Mouse (Mus musculus) kidney, postnatal 36 days (tissue): ENCODE data around the gene Slc35c2.

Experiments
- DNase-seq, 2 experiments: peaks; one replicate each; pipeline ENCODE4 v3.0.0; 2021 to 2022; ENCODE audit warnings: mixed read lengths in 2 of 2

The Slc35c2 gene

DNA sequence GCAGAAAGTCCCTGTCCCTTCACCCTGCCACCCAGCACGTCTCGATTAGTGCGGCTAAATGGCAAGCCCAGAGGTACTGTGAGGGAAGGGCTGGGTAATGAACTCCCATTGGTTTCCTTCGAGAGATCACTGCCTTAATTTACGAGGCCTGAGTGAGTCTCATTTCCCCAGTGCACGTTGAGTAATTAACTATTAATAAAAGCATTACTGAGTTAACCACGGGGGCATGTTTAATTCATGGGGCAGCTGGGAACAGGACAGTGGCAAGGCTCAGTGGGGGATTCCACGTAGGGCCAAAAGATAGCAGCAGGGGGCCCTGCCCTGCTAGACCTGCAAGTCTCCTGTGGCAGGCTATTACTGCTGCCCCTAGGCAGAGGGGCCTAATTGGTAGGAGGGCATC, 16.3 kb downstream of the Slc35c2 start:
- no peak for DNase-seq

DNA sequence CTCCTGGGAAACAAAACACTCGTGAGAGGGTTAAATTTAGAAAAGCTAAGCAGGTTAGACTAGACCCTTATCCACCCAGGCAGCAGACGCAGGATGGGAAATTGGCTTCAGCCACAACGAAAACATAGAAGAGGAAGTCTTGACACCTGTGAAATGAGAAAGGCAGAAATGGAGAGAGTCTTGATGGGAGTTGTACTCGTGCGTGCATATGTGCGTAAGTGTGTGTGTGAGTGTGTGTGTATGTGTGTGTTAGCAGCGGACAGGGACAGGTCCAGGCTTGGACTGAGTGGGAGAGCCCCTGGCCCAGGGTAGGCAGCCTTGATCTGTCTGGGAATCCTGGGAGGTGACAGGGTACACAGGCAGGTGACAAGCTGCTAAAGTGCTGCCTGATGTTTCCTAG, 16.8 kb downstream of the Slc35c2 start:
- DNase-seq, result no peak

DNA sequence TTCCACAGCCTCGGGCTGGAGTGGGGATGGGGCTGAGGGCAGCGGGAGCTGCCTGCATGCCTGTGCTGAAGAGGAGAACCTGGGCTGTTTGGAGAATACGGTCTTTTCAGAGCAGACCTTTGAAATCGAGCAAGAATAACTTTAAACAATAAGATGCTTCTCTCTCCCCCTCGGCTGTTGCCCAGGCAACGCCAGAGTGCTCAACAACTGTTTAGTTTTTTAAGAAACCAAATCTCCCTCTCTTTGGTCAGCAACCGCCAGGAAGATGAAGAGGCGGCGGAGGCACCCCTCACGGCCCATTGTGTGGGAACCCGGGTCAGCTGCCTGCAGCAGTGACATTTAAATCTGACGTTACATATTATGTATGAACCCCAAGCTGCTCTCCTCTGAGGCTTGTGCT, 20.9 kb downstream of the Slc35c2 start:
- no peak for DNase-seq

DNA sequence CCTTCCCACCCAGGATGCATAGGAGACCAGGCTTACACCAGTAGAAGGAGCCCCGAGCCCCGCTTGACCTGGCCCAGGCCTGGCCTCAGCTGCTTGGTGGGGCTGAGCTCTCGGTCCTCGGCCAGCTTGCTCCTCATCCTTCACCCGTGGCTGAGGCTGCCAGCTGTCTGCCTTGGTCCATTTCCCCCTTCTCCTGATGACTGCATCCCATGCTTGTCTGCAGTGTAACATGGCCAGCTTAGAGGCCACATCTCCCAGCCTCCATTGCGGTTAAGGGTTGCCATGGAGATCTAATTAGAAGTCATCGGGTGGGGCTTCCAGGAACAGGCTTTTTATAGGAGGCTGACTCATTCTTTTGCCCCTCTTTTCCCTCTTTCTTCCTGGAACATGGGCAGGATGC, 23.8 kb downstream of the Slc35c2 start:
- no peak for DNase-seq

DNA sequence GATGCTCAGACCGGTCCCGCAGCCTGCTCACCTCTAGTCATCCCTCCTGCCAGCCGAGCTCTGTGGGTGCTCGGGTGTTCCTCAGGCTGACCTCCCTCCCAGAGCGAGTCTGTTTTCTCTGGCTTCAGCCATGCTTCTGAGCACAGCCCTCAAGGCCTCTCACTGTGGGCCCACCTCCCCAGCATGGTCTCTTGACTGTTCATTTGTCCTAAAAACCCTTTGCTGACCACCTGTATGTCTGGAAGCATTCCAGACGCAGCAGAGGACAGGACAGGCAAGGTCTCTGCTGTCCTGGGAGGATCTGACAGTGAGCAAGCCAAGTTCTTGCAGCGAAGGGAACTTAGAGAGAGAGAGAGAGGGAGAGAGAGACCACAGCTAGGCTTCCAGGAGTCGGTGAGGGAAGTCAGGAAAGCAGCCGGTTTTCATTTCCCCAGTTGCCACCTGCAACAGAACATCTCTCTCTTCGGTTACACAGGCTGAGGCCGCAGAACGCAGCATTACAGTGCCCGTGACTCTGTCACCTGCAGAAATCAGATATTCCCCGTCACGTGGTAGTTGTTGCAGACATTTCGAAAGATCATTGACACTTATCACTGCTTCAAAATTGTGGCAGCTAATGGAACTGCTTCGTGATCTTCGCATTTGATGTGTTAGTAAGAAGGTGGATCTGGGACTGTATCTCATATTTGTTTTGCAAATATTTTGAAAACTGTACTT, 25.2 kb downstream of the Slc35c2 start:
- no peak for DNase-seq

DNA sequence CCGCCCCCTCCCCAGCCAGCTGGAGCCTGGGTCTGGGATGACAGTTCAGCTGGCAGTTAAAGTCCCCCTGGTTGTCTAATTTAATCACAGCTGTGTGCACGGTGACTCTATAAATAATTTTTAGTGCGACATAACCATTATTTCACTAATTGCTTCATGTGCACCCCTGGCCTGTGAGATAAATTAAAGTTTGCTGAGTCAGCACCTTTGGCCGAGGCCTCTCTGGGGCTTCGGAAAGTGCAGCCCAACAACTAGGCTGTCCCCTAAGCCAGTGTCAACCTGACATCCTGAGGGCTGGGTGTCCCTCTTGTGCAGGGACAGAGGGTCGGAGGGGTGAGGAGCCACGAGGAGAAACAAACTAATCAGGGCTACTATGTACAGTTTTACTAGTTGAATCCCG, 27.8 kb downstream of the Slc35c2 start:
- DNase-seq, result no peak

DNA sequence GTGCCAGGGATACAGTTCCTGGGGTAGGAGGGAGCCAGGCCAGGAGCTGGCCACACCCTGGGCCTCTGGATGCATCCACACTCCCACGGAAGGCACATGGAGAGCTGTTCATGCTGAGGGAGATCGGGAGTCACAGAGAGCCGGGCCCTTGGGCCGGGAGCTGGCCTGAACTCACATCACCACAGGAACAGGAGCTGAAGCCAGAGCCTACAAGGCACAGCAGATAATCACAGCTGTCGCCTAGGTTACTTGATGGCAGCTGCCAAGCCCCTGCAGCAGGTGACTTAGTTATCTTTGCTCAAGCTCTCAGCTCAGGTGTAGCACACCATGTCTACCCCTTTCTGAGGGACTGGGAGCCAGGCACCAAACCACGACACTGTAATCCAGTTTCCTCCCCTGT, 29.3 kb downstream of the Slc35c2 start:
- no peak for DNase-seq

DNA sequence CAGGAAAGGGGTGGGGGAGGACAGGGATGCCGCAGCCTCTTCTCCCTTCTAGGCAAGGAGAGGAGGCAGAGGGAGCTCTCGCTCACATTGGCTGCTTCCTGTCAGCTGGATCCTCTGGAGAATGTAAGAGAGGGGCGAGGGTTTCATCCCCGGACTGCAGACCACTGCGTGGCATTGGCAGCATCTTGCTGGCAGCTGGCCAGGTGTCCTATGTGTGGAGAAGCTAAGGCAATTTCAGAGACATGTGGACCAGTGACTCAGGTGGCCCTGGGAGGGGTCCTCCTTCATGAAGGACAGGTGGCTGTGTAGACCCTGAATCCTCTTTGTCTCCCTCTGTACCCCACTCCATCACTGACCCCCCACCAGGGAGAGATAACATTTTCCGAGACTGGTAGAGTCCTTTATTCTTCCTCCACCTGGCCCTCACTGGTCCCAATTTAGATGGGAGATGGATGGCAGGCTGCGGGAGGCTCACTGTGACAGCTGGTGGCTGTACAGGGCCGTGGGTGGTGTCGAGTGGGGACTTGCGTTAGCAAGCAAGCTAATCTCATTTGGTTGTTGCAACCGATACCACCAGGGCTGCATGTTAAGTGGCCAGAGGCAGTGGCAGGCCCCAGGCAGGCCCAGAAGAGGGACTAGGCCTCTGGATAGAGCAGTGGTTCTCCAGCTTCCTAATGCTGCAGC, 30.4 kb downstream of the Slc35c2 start:
- peak in 1 of 2 experiments; percentile 23 for DNase-seq

DNA sequence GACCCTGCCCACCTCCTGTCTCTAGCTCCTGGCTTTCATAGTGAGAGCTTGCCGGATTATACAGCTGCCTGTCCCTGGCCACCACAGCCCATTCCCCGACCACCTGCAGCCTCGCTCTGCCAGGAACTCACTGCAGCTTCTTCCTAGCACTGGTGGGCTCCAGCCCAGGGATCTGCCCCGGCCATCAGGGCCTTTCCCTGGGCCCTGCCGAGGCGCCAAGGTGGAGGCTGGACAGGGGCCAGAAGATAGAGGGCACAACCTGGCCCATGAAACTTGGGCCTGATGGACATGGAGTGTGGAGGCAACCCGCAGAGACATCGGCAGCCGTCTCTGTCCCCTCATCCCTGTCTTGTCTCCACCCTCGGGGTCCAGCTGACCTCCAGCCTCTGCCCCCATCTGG, 31.5 kb downstream of the Slc35c2 start:
- no peak for DNase-seq

DNA sequence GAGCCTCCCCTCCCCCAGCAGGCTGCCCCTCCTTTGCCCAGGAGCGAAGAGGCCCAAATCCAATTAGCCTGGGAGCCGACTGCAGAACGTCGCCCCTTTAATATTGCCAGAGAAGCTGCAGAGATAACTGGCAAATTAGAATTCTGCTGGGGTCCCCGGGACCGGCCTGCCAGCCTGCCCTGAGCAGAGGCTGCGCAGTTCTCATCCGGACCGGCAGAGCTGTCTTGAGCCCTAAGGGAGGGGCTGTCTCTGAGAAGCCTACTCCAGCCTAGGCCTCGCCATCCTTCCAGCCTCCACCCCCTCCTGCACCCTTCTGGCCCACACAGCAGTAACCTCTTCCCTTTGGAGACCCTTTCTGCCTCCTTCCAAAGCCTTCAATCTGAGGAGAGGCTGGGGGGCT, 33.8 kb downstream of the Slc35c2 start:
- DNase-seq, result no peak

DNA sequence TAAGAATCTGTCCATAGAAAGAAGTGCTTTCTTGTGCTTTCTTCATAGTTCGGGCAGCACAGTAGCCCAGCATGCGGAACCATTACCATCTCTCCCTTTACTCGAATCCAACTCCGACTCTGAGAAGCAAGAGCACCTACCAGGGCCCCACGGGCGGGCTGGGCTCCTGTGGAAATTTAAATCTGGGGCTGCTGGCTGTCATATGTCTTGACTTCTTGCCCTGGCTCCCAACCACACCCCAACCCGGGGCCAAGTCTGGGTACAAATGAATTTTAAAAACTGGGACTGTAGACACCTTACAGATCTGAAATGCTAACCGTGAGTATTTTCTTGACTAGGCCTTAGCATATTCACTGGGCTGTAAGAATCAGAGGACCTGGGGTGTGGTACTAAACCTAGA, 34.4 kb downstream of the Slc35c2 start:
- no peak for DNase-seq

DNA sequence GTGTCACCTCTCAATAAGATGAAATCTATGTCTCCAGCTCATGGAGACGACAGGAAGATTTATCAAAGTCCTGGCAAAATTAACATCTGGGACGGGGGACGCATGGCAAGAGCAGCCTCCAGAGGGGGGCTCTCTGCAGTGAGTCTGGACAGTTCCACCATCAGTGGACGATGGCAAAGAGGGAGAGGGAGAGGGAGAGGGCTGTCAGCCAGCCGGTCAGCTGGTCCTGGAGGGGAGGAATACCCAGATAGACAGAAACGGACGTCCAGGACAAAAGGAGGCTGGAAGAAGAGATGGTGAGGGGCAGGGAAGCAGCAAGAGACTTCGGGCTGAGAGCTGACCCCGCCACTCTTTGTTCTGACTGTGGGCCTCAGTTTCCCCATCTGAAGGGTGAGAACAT, 34.9 kb downstream of the Slc35c2 start:
- DNase-seq, result no peak

DNA sequence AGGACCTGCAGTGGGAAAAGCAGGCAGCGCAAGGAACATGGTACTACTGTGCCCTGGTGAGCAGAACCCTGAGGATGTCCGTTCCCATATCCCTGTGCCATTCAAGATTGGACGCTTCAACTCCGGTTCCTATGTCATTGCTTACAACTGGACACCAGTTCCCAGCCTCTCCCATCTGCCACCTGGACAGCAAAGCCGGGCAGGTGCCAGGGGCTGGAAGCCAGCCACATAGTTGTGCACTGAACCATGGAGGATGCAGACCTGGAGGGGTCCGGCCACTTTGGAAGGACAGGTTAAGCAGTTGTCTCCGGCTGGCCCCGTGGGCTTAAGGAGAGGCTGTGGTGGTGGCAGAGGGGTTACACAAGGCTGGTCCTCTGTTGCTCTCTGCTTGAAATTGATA, 35.3 kb downstream of the Slc35c2 start:
- DNase-seq, result peak; percentile 63 to 79

DNA sequence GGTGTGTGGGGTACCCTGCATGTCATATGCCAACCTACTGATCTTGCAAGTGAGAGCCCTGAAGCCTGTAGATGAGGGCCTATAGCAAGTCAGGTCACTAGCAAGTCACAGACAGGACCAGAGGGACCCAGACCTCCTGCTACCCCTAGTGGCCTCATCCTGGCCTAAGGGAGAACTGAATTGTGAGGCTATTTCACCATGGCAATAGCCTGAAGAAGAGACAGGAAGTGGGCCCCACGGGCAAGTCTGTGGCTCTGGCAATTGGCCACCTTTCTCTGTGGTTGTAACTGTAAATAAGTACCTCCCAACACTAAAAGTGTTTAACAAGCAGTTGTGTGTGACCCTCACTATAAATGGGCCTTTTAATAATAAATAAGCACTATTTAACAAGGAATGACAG, 36.8 kb downstream of the Slc35c2 start:
- no peak for DNase-seq

DNA sequence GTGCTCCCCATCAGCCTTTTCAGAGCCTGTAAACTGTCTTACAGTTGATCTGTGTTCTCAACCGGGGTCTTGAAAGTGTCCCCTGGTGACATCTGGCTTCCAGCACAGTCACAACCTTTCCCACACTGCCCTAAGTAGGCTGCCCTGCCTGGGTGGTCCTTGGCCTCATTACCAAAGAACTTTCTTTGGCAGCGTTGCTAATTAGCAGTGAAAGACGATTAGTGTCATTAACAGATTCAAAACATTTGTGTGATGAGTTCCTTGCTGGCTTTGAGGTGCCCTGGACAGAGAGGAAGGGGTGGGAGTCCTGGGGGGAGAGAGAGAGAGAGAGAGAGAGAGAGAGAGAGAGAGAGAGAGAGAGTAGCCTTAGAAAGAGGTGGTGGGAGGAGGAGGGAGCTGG, 38.7 kb downstream of the Slc35c2 start:
- DNase-seq, result no peak

DNA sequence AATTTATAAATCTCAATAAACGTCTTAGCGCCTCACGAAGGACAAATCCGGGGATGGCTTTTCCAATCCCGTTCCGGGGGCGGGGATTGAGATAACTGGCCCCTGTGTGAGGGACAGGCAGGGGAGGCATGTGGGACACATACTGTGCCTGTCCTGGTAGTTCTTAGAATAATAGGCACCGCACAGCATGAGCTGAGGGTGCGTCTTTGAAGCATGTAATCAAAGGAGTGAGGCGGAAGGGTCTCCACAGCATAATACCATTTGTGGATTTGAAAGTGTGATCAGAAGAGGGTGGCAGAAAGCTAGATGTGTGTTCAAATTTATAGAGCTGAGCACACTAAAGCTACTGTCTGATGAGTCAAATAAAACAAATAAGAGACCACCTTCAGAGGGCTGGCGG, 41.3 kb downstream of the Slc35c2 start:
- no peak for DNase-seq

DNA sequence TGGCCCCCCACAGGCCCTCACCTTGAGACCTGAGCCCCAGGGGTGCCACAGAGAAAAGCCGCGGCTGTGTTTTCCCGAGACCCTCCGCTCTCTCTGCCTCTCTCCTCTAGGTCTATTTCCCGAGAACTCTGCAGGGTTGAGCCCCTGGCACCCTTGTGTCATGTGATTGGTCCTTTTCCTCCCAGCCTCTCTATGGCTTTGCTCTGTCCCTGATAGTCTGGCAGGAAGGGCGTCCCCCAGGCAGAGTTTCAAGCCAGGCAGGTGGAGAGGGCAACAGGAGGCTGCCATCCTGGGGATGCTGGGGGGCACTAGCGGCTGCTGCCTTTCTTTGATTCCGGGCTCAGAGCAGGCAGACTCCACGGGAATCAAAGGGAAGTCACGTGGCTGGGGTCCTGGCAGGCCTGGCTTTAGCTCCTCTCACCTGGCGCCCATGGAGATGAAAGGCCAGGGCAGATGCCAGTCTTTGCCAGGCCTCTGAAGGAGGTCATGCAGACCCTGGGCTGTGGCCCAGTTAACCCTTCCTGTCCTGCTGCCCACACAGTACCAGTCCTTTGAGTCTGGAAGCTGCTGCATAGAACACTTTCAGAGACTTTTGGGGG, 44.4 kb downstream of the Slc35c2 start:
- DNase-seq, result no peak

DNA sequence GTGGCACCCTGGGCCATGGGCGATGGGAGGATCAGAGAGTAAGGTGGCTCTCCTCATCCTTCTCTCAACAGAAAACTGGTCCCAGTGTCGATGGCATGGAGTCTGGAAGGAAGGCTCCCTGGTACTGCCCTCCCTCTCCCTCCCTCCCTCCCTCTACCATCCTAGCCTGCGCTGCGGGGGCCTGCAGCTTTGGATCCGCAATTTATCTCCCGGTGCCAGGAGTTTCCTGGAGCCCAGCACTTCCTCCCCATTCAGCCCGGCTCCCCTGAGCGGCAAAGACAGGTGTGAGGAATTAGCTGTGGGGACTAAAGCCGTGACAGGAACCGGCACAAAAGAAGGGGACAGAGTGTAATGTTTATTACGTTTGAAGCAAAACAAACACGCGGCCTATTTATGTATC, 45.1 kb downstream of the Slc35c2 start:
- DNase-seq, result no peak

DNA sequence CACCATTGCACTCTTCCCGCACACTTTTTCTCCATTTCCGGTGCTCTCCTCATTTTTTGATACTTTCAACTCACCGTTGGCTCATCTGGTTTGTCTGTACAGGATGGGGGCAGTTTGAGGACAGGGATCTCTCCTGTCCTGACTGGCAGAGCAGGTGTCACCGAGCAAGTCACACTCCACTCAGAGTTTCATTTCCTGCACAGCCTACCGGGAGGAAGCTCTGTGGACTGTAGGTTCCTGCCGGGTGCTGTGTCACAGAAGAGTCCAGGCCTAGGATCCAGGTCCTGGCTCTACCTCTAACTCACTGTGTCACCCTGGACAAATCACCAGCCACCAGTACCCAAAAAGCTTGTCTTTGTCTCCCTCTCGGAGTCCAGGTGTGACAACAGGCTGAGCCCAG, 45.9 kb downstream of the Slc35c2 start:
- DNase-seq, result no peak

DNA sequence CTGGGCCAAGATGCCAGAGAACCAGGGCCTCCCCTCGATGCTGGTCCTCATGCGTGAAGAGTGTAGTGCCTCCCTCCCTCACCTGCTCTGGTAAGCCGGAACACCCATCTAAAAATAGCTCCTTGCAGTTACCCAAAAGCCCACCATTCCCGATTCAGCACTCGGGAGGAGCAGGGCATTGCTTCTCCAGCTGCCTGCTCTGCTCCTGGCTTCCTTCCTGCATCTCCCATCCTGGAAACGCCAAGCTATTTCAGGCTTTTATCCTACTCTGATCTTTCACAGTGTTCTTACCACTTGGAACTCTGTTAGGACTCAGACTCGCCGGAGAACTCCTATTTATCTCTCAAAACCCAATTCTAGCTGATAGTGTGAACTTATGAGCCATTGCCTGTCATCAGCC, 47.3 kb downstream of the Slc35c2 start:
- DNase-seq, result no peak

DNA sequence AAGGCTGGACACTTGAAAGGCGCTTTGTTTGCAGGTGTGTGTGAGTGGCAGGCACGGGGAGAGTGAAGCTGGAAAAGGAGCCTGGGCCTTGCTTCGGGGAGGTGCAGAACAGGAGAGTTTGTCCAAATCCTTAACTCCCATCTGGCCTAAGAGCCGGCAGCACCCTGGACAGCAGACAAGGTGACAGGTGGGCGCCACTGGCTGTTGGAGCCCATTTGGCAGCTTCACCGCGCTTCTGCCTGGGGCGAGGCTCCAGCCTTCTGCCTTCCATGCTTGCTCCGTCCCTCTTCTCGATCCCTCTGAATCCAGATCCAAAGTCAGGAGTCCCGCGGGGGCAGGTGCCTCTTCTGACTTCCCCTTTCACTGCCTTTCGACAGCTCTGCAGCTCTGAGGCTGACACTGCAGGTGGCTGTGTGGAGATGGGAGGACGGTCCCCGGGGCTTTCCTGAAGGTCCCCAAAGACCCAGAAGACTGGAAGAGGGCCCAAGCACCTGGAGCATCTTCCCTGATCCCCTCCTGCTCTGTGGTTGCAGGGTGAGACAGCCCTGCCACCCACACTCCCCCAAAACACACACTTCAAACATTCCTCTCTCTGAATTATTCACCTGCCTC, 48.0 kb downstream of the Slc35c2 start:
- DNase-seq, result peak in 1 of 2 experiments; percentile 37

DNA sequence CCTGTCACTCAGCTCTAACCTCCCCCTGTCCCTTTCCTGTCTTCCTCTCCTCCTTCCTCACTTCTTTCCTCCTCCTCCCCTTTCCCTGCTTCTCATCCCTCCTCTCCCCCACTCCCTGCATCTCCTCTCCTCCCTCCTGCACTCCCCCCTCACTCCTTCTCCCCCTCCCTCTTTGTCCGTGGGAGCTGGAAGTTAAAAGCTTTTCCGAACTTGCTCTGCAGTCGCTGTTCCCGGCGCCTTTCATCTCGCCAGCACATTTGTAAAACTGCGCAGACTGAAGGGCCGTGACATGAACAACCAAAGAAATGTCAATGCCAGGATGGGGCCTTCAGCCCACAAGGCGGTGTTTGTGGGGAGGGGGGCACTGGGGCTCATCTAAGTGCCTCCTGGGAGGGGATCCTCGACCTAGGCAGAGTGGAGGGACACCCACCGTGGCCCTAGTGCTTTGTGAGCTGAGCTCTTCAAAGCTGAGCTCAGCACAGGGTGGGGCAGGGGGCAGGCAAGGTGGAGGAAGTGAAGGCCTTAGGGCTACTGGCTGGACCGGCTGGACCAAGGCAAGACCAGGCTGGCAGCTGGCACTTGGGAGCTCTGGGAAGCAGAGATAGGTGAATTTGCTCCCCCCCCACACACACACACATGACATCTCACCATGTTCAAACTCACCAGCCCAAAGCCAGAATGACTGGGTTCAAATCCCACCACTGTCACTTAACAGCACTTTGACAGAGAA, 49.1 kb downstream of the Slc35c2 start:
- DNase-seq, result no peak

DNA sequence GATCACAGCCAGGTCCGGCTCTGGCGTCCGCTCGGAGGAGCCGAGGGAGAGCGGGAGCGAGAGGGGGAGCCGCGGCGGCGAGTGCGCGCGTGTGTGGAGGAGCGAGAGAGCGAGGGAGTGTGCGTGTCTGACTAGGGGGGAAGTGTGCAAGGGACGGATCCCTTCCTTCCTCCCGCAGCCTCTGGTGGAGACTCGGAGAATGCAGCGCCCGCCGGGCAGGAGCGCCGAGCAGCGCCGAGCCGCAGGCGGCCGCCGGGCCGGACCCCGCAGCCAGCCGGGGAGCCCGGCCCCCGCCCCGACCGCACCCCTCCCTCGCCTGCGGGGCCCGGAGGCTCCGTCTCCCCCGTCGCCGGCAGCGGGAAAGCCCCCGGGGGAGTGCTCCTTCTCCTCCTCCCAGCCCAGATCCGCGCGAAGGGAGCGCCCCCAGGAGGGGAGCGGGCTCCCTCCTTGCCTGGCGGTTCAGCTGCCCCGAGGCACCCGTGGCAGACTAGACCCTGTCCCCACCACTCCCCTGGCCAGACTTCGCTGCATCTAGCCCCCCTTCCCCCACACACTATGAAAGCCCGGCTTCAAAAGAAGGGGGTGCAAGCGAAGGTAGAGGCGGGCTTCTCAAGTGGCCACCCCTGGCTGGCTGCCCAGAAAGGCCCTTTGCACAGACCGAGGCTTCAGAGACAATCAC, 52.9 kb downstream of the Slc35c2 start, which contains the start of gene Cdh22:
Gene Cdh22, minus strand, starts transcription at position 241 of the 679 bp plus-strand sequence.
- DNase-seq, result peak; percentile 15 to 70
